Mouse (Mus musculus) frontal cortex, postnatal 10 days (tissue): Measurements from ENCODE around the gene Vmn2r22.
"Not testable (repeated sequence)": the region's sequence is repeated elsewhere in the genome, so short reads cannot be mapped to it uniquely, and the experiment has no call there.

Experiments
- DNase-seq, 2 experiments: peaks; one replicate each; pipeline ENCODE4 v3.0.0; 2022; ENCODE audit warnings: low spot score in 2 of 2, mixed read lengths in 1 of 2

The Vmn2r22 gene

DNA sequence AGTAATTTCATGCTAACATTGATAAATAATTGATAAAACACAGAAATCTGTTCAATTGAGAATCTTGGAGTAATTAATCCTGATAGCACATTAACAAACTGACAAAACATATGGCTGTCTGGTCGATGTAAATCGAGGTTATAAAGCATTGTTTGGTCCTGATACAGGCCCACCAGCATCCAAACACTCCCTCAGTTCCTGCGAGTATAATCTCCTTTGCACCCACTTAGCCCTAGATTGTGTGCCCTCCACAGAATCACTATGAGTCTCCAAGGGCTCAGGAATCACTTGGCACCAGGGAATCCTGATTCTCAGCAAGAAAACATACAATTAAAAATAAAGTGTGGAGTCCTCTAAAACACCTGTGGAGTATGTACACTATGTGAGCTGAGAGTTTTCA is at the start of gene Vmn2r22:
TSS of gene Vmn2r22 (minus strand) at position 101 of the 400 bp plus-strand sequence.
- not testable (repeated sequence) for DNase-seq

DNA sequence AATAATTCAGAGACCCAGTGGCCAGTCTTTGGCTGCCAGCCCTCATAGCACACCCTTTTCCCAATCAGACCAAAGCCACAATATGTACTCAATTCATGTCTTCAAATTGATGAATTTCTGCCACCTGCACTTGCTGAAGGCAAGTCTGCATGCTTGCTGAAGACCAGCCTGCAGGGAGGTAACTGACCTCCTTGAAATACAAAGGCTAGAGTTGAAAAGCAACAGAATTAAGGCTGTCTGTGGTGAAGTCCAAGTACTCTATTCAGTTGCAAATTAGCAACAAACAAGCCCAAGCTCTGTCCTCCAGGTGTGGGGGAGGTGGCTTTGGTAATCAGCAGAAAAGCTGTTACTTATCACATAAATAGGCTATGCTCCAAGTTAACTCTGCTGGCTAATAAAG is 46.7 kb upstream of the Vmn2r22 start:
- DNase-seq, result no peak

DNA sequence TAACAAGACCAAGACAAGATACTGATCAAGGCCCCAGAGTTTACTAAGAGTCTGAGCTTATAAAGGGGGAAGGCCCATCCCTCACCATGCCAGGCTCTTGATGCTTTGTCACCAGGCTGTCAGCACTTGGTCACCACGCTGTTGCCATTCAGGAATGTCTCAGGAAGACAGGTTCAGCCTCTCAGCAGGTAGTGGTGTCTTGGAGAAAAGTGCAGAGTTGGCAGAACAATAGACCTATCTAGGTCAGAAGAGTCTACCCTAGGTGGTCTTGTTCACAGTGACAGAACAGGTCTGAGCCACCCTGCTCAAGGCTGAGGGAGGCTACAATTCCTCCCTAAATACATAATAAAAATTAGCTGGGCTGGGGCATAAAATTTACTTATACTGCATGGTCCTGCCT is 46.1 kb upstream of the Vmn2r22 start:
- not testable (repeated sequence) for DNase-seq

GRCm38 (mm10) chr6:123657040-123657439 is 6.5 kb upstream of the Vmn2r22 start:
- DNase-seq, result no peak

DNA sequence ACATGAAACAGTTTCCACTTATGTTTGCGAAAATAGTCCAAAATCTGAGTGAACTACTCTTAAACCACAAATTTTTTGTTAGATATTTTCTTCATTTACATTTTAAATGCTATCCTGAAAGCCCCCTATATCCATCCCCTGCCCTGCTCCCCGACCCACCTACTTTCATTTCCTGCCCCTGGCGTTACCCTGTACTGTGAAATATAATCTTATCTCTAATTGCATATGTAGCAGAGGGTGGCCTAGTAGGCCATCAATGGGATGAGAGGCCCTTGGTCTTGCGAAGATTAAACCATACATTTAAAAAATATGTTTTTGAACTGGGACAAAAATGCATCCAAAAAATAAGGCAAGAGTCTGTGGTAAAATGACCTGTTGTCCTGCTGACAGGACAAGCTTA is 11.1 kb downstream of the Vmn2r22 start:
- not testable (repeated sequence) for DNase-seq

- DNase-seq, result not testable (repeated sequence)
Measured at GRCm38 (mm10) chr6:123623784-123624183, 26.7 kb downstream of the Vmn2r22 start.

GRCm38 (mm10) chr6:123588368-123588767 is 62.2 kb downstream of the Vmn2r22 start:
- not testable (repeated sequence) for DNase-seq

- DNase-seq, result not testable (repeated sequence)
Measured at GRCm38 (mm10) chr6:123587796-123588328, 62.7 kb downstream of the Vmn2r22 start.

DNA sequence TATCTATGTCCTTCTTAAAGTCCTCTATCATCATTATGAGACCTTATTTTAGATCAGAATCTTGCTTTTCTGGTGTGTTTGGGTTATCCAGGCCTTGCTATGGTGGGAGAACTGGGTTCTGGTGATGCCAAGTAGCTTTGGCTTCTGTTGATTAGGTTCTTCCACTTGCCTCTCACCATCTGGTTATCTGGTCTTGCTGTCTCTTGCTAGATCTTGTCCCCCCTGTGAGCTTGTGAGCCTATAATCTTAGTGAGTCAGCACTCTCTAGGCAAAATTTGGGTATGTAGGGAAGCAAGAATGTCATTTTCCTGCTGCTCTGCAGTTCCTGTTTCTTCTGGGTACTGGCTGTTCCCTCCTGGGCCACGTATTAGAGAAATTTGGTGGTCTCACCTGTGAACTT is 66.5 kb downstream of the Vmn2r22 start:
- not testable (repeated sequence) for DNase-seq

DNA sequence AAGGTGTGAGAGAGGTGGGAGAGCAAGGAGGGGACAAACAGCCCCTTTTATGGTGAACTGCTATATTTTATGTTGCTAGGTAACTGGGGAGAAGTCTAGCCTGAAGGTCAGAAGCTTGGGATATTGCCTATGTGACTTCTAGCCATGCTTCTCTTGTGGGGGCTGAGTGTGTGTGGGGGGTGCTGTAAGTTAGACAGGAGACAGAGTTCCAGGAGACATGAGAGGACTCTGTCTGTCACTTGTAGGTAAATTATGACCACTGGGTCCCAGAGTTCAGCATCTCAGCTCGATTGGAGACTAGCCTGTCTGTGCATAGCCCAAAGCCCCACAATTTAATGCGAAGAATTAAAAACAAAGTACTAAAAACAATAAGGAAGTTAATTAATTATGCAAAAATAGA is 75.8 kb downstream of the Vmn2r22 start:
- not testable (repeated sequence) for DNase-seq
